Mouse (Mus musculus): ENCODE measurements around the gene Tmem132a. TPM values are rescaled to one million over a fixed set of nuclear protein-coding genes. Genes with fewer than 3 reads are reported as not detected.

The Tmem132a gene
- 6.8 TPM for polyA plus RNA-seq (2014; fragmentation: Illumina TruSeq; extraction: RNeasy Lipid Tissue Mini Kit (QIAGEN cat#74804); ENCODE audit: low read depth, low replicate concordance)

GRCm38 (mm10) chr19:10869886-10870527, at the start of gene Tmem132a:
Gene Tmem132a (minus strand): TSS chr19:10869940.

GRCm38 (mm10) chr19:10895016-10895528, 25.3 kb upstream of the Tmem132a start, which contains the start of gene Prpf19:
Gene Prpf19 (plus strand): TSS chr19:10895231.

GRCm38 (mm10) chr19:10881426-10882154, 11.8 kb upstream of the Tmem132a start, which contains the start of gene Tmem109:
Gene Tmem109 (minus strand): TSS chr19:10882001.

GRCm38 (mm10) chr19:10839010-10839892, 30.5 kb downstream of the Tmem132a start, which contains the start of gene Slc15a3:
Gene Slc15a3 (plus strand): TSS chr19:10839727.

GRCm38 (mm10) chr19:10829436-10830175, 40.1 kb downstream of the Tmem132a start, which contains the start of gene Cd6:
Gene Cd6 (minus strand): TSS chr19:10830058.

Other genes starting within 250 kb of the Tmem132a start
- gene Vwce, start 235.7 kb downstream of the Tmem132a start, polyA plus RNA-seq (2014; fragmentation: Illumina TruSeq; extraction: RNeasy Lipid Tissue Mini Kit (QIAGEN cat#74804); ENCODE audit: low read depth, low replicate concordance), result not detected
- not detected for gene Pga5, start 191.9 kb downstream of the Tmem132a start, polyA plus RNA-seq (2014; fragmentation: Illumina TruSeq; extraction: RNeasy Lipid Tissue Mini Kit (QIAGEN cat#74804); ENCODE audit: low read depth, low replicate concordance)
- gene Vps37c, start 181.2 kb downstream of the Tmem132a start, polyA plus RNA-seq (2014; fragmentation: Illumina TruSeq; extraction: RNeasy Lipid Tissue Mini Kit (QIAGEN cat#74804); ENCODE audit: low read depth, low replicate concordance), result 25.9 TPM
- gene Cd5, start 130.9 kb downstream of the Tmem132a start, polyA plus RNA-seq (2014; fragmentation: Illumina TruSeq; extraction: RNeasy Lipid Tissue Mini Kit (QIAGEN cat#74804); ENCODE audit: low read depth, low replicate concordance), result not detected
- gene Cd6, start 39.9 kb downstream of the Tmem132a start, polyA plus RNA-seq (2014; fragmentation: Illumina TruSeq; extraction: RNeasy Lipid Tissue Mini Kit (QIAGEN cat#74804); ENCODE audit: low read depth, low replicate concordance), result not detected
- gene Slc15a3, start 30.2 kb downstream of the Tmem132a start, polyA plus RNA-seq (2014; fragmentation: Illumina TruSeq; extraction: RNeasy Lipid Tissue Mini Kit (QIAGEN cat#74804); ENCODE audit: low read depth, low replicate concordance), result 3.0 TPM
- 126 TPM for gene Tmem109, start 12.1 kb upstream of the Tmem132a start, polyA plus RNA-seq (2014; fragmentation: Illumina TruSeq; extraction: RNeasy Lipid Tissue Mini Kit (QIAGEN cat#74804); ENCODE audit: low read depth, low replicate concordance)
- 294 TPM for gene Prpf19, start 25.3 kb upstream of the Tmem132a start, polyA plus RNA-seq (2014; fragmentation: Illumina TruSeq; extraction: RNeasy Lipid Tissue Mini Kit (QIAGEN cat#74804); ENCODE audit: low read depth, low replicate concordance)
- gene Zp1, start 50.7 kb upstream of the Tmem132a start, polyA plus RNA-seq (2014; fragmentation: Illumina TruSeq; extraction: RNeasy Lipid Tissue Mini Kit (QIAGEN cat#74804); ENCODE audit: low read depth, low replicate concordance), result not detected
- not detected for gene Ptgdr2, start 67.2 kb upstream of the Tmem132a start, polyA plus RNA-seq (2014; fragmentation: Illumina TruSeq; extraction: RNeasy Lipid Tissue Mini Kit (QIAGEN cat#74804); ENCODE audit: low read depth, low replicate concordance)
- 6.2 TPM for gene Ccdc86, start 79.3 kb upstream of the Tmem132a start, polyA plus RNA-seq (2014; fragmentation: Illumina TruSeq; extraction: RNeasy Lipid Tissue Mini Kit (QIAGEN cat#74804); ENCODE audit: low read depth, low replicate concordance)
- not detected for gene Ms4a10, start 104.7 kb upstream of the Tmem132a start, polyA plus RNA-seq (2014; fragmentation: Illumina TruSeq; extraction: RNeasy Lipid Tissue Mini Kit (QIAGEN cat#74804); ENCODE audit: low read depth, low replicate concordance)
- not detected for gene Ms4a15, start 123.3 kb upstream of the Tmem132a start, polyA plus RNA-seq (2014; fragmentation: Illumina TruSeq; extraction: RNeasy Lipid Tissue Mini Kit (QIAGEN cat#74804); ENCODE audit: low read depth, low replicate concordance)
- gene Ms4a18, start 148.1 kb upstream of the Tmem132a start, polyA plus RNA-seq (2014; fragmentation: Illumina TruSeq; extraction: RNeasy Lipid Tissue Mini Kit (QIAGEN cat#74804); ENCODE audit: low read depth, low replicate concordance), result not detected
- gene Ms4a8a, start 211.2 kb upstream of the Tmem132a start, polyA plus RNA-seq (2014; fragmentation: Illumina TruSeq; extraction: RNeasy Lipid Tissue Mini Kit (QIAGEN cat#74804); ENCODE audit: low read depth, low replicate concordance), result 0.60 TPM

Data from heart, adult 10 weeks (tissue).